Comparison of ENCODE assay signal across 12 mouse cellular contexts in genomic region chr17:65786225-65786624, GRCm38 (mm10). TPM values are rescaled to one million over a fixed set of nuclear protein-coding genes. Genes with fewer than 3 reads are reported as not detected.
DNase-seq lines count a peak whose midpoint lies in the region; ATAC-seq and TF ChIP-seq lines count a peak whose summit lies in the region.
"Had no signal": no experiment of that assay in that cellular context is flagged by ENCODE, and none has a peak within 500 bp of the region (broad histone marks: within the 10 kb centered on the region; RNA-seq: fewer than 3 reads in every experiment).

No protein-coding gene starts in this region.

- no peaks in the 10 kb centered on the region for H3K36me3 ChIP-seq in hindbrain, postnatal 0 days (ENCODE audit: insufficient read depth, low read length)
- no peaks in the 10 kb centered on the region for H3K36me3 ChIP-seq in hindbrain, embryonic 16.5 days (ENCODE audit: control insufficient read depth, insufficient read depth, low read length)
- H3K36me3 ChIP-seq in MEL (ENCODE audit: control insufficient read depth in 1 of 2, insufficient read depth in 2 of 2, low read length in 2 of 2), result peaks cover 2 to 10% of the 10 kb centered on the region in 2 experiments
- no peaks in the 10 kb centered on the region for H3K36me3 ChIP-seq in lung, postnatal 0 days (ENCODE audit: insufficient read depth, low read length)

- TF ChIP-seq POLR2A in MEL (IDR thresholded peaks at IDR 0.05; ENCODE audit: control insufficient read depth in 1 of 2, insufficient read depth in 1 of 2, low read depth in 1 of 2, low read length in 2 of 2, poor library complexity in 1 of 2), result no peak

- no peak overlapping the region for H3K4me3 ChIP-seq in hindbrain, postnatal 0 days (ENCODE audit: low read length)
- H3K4me3 ChIP-seq in hindbrain, embryonic 16.5 days (ENCODE audit: low read length), result no peak overlapping the region
- no peak overlapping the region for H3K4me3 ChIP-seq in MEL (ENCODE audit: control insufficient read depth in 1 of 2, insufficient read depth in 1 of 2, low read depth in 2 of 2, low read length in 2 of 2)
- no peak overlapping the region for H3K4me3 ChIP-seq in lung, postnatal 0 days (ENCODE audit: low read depth, low read length)
- H3K4me3 ChIP-seq: liver, embryonic 15.5 days had no signal

- DNase-seq in hindbrain, postnatal 0 days (ENCODE audit: low spot score), result no peak
- DNase-seq in A20 (ENCODE audit: low read depth, low spot score), result peak; percentile 37
- no peak for DNase-seq in MEL (ENCODE audit: low read depth, low spot score)
- peak; percentile 66 for DNase-seq in lung, postnatal 0 days (ENCODE audit: low spot score)
- DNase-seq in yolk sac, embryonic 10.5 days (ENCODE audit: low spot score), result no peak
- DNase-seq in layer of hippocampus, adult 9-10 months (ENCODE audit: low spot score), result no peak
- no peak for DNase-seq in testis, postnatal 14 days (ENCODE audit: low spot score)
- DNase-seq: layer of hippocampus, adult 9-11 months; thymus, postnatal 25 days had no signal

- no peak overlapping the region for H3K9ac ChIP-seq in hindbrain, postnatal 0 days (replicated peaks; ENCODE audit: low read length)
- no peak overlapping the region for H3K9ac ChIP-seq in hindbrain, embryonic 16.5 days (ENCODE audit: low read depth, low read length)
- H3K9ac ChIP-seq in MEL (ENCODE audit: control insufficient read depth, low read depth, low read length, poor library complexity, severe bottlenecking), result no peak overlapping the region
- no peak overlapping the region for H3K9ac ChIP-seq in lung, postnatal 0 days (replicated peaks; ENCODE audit: low read depth)
- H3K9ac ChIP-seq: hindbrain, embryonic 14.5 days; liver, embryonic 15.5 days had no signal

- no peak for TF ChIP-seq EP300 in MEL (IDR thresholded peaks at IDR 0.05; ENCODE audit: low read depth in 1 of 2, low read length in 2 of 2)
- no peak for TF ChIP-seq EP300 in lung, postnatal 0 days (IDR thresholded peaks at IDR 0.05)

- no peaks in the 10 kb centered on the region for H3K27me3 ChIP-seq in hindbrain, postnatal 0 days (ENCODE audit: insufficient read depth, low read length)
- H3K27me3 ChIP-seq in hindbrain, embryonic 16.5 days (replicated peaks; ENCODE audit: control insufficient read depth, insufficient read depth, low read length), result no peaks in the 10 kb centered on the region
- H3K27me3 ChIP-seq in MEL (ENCODE audit: control insufficient read depth in 1 of 2, insufficient read depth in 2 of 2, low read length in 2 of 2), result no peaks in the 10 kb centered on the region
- H3K27me3 ChIP-seq in lung, postnatal 0 days (replicated peaks; ENCODE audit: insufficient read depth, low read length), result no peaks in the 10 kb centered on the region

- H3K4me2 ChIP-seq in hindbrain, postnatal 0 days (ENCODE audit: low read depth, low read length), result no peak overlapping the region
- H3K4me2 ChIP-seq in hindbrain, embryonic 16.5 days (ENCODE audit: low read length), result no peak overlapping the region
- H3K4me2 ChIP-seq in lung, postnatal 0 days (replicated peaks; ENCODE audit: low read depth, low read length), result no peak overlapping the region
- H3K4me2 ChIP-seq: hindbrain, embryonic 14.5 days; liver, embryonic 15.5 days had no signal

- TF ChIP-seq RAD21 in MEL (IDR thresholded peaks at IDR 0.05; ENCODE audit: low read depth, low read length), result no peak

- TF ChIP-seq CTCF in hindbrain, postnatal 0 days (IDR thresholded peaks at IDR 0.05; ENCODE audit: low read depth), result peak; percentile 52
- TF ChIP-seq CTCF in MEL (IDR thresholded peaks at IDR 0.05 in 2 of 3, conservative IDR thresholded peaks at IDR 0.05 in 1 of 3; ENCODE audit: control insufficient read depth in 1 of 3, insufficient read depth in 1 of 3, low read depth in 2 of 3, low read length in 3 of 3, poor library complexity in 1 of 3, severe bottlenecking in 1 of 3), result peak in 2 of 3 experiments; percentile 11 to 20; a peak in 3 of 6 replicates
- TF ChIP-seq CTCF in lung, postnatal 0 days (IDR thresholded peaks at IDR 0.05), result peak; percentile 61

- H3K9me3 ChIP-seq in hindbrain, postnatal 0 days (ENCODE audit: low read length), result no peaks in the 10 kb centered on the region
- H3K9me3 ChIP-seq in hindbrain, embryonic 16.5 days (ENCODE audit: control insufficient read depth, low read length), result no peaks in the 10 kb centered on the region
- no peaks in the 10 kb centered on the region for H3K9me3 ChIP-seq in MEL (replicated peaks; ENCODE audit: insufficient read depth, low read length)
- H3K9me3 ChIP-seq in lung, postnatal 0 days (ENCODE audit: low read length), result no peaks in the 10 kb centered on the region
- H3K9me3 ChIP-seq: liver, embryonic 15.5 days had no signal

- 80% methylated on average over 7 of the region's 7 CpGs for WGBS in hindbrain, postnatal 0 days
- WGBS in hindbrain, embryonic 16.5 days, result 80% methylated on average over 7 of the region's 7 CpGs
- WGBS in lung, postnatal 0 days, result 42% methylated on average over 7 of the region's 7 CpGs

- no peak overlapping the region for H3K27ac ChIP-seq in hindbrain, postnatal 0 days
- no peak overlapping the region for H3K27ac ChIP-seq in hindbrain, embryonic 16.5 days (ENCODE audit: low read depth, low read length)
- H3K27ac ChIP-seq in MEL (ENCODE audit: control insufficient read depth, low read depth, low read length), result no peak overlapping the region
- H3K27ac ChIP-seq in lung, postnatal 0 days (ENCODE audit: low read length), result no peak overlapping the region
- H3K27ac ChIP-seq: hindbrain, embryonic 14.5 days; liver, embryonic 15.5 days had no signal

- peaks cover 65% of the 10 kb centered on the region for H3K79me2 ChIP-seq in MEL (ENCODE audit: control insufficient read depth, insufficient read depth, low read length, poor library complexity)

- ATAC-seq in hindbrain, postnatal 0 days, result no peak
- ATAC-seq in hindbrain, embryonic 16.5 days, result no peak
- ATAC-seq in lung, postnatal 0 days, result no peak

- H3K4me1 ChIP-seq in hindbrain, postnatal 0 days (ENCODE audit: insufficient read depth, low read length), result peaks cover 9% of the 10 kb centered on the region; the same call in 1 of the 2 replicates
- peaks cover 17% of the 10 kb centered on the region for H3K4me1 ChIP-seq in hindbrain, embryonic 16.5 days (ENCODE audit: control insufficient read depth, insufficient read depth, low read depth, low read length)
- peaks cover 6 to 14% of the 10 kb centered on the region in 2 experiments for H3K4me1 ChIP-seq in MEL (ENCODE audit: control insufficient read depth in 1 of 2, insufficient read depth in 2 of 2, low read length in 2 of 2)
- H3K4me1 ChIP-seq in lung, postnatal 0 days (ENCODE audit: insufficient read depth, low read depth, low read length), result peaks cover 16% of the 10 kb centered on the region; the same call in 1 of the 2 replicates

TF ChIP-seq in MEL, 35 proteins besides CTCF, POLR2A, EP300 and RAD21:
- TF ChIP-seq USF1 (IDR thresholded peaks at IDR 0.05; ENCODE audit: low read depth, low read length), result no peak
- TF ChIP-seq MAX (IDR thresholded peaks at IDR 0.05; ENCODE audit: low read length), result no peak
- no peak for TF ChIP-seq MYB (IDR thresholded peaks at IDR 0.05; ENCODE audit: low read depth, low read length)
- no peak for TF ChIP-seq HCFC1 (IDR thresholded peaks at IDR 0.05; ENCODE audit: low read depth, low read length)
- TF ChIP-seq TBP (IDR thresholded peaks at IDR 0.05; ENCODE audit: low read depth, low read length), result no peak
- peak; percentile 4; the same call in 1 of the 2 replicates for TF ChIP-seq SMC3 (IDR thresholded peaks at IDR 0.05; ENCODE audit: low read depth, low read length)
TF ChIP-seq in MEL: peak in this region for 1.

RNA-seq across cellular contexts. Expression of gene Ppp4r1, which starts 3.9 kb away (rescaled TPM):
- 39.4 and 48.6 TPM in 2 replicates for total RNA-seq in hindbrain, postnatal 0 days (2014; rRNA removed)
- polyA plus RNA-seq in hindbrain, postnatal 0 days (2015; fragmentation: Nextera tagmentation; extraction: Ambion mirVana), result 24.9 and 26.2 TPM in 2 replicates
- polyA plus RNA-seq in hindbrain, embryonic 16.5 days (2015; fragmentation: Nextera tagmentation; extraction: Ambion mirVana), result 37.1 and 41.3 TPM in 2 replicates
- total RNA-seq in MEL (2012; rRNA removed), result 21.8 and 27.4 TPM in 2 replicates
- polyA plus RNA-seq in MEL (2012; ENCODE audit: insufficient read depth in 1 of 2, insufficient read length in 2 of 2, low read depth in 1 of 2, low replicate concordance in 2 of 2, missing spikeins in 1 of 2), result 100 to 1,000 TPM in 1 of 2 experiments, 10 to 100 TPM in 1; 34.3 to 313 TPM
- 21.2 and 26.5 TPM in 2 replicates for polyA plus RNA-seq in lung, postnatal 0 days (2015; fragmentation: Nextera tagmentation; extraction: Ambion mirVana)

RNA-seq across cellular contexts. Expression of gene Rab31, which starts 13.7 kb away (rescaled TPM):
- total RNA-seq in hindbrain, postnatal 0 days (2014; rRNA removed), result 88.1 and 89.8 TPM in 2 replicates
- polyA plus RNA-seq in hindbrain, postnatal 0 days (2015; fragmentation: Nextera tagmentation; extraction: Ambion mirVana), result 67.2 and 70.9 TPM in 2 replicates
- polyA plus RNA-seq in hindbrain, embryonic 16.5 days (2015; fragmentation: Nextera tagmentation; extraction: Ambion mirVana), result 70.0 and 73.8 TPM in 2 replicates
- total RNA-seq in MEL (2012; rRNA removed), result 17.9 and 25.7 TPM in 2 replicates
- 10 to 100 TPM in 1 of 2 experiments, not detected in 1; 23.6 TPM for polyA plus RNA-seq in MEL (2012; ENCODE audit: insufficient read depth in 1 of 2, insufficient read length in 2 of 2, low read depth in 1 of 2, low replicate concordance in 2 of 2, missing spikeins in 1 of 2)
- polyA plus RNA-seq in lung, postnatal 0 days (2015; fragmentation: Nextera tagmentation; extraction: Ambion mirVana), result 33.3 and 33.5 TPM in 2 replicates

Comparison
In these comparisons a context has a peak if more than half of its experiments do, and no peak if none do; other contexts are left out.
1. DNase-seq: peak in A20 (single experiment) and lung, postnatal 0 days (single experiment); none in hindbrain, postnatal 0 days (single experiment), MEL (single experiment), yolk sac, embryonic 10.5 days (single experiment), layer of hippocampus, adult 9-10 months (single experiment) and testis, postnatal 14 days (single experiment).
2. Peak in every context shown above with its lines, with median percentiles within 50 percentile points of each other: CTCF ChIP-seq.